Mouse (Mus musculus) R1 (cell line): ENCODE data around the gene Mpp4.

Experiments used
- DNase-seq: peaks from one replicate; pipeline ENCODE4 v3.0.0-alpha.2; 2018; ENCODE audit warnings: low read depth, low spot score

Gene Mpp4

GRCm38 (mm10) chr1:59167654-59168425, 4.7 kb upstream of the Mpp4 start:
- DNase-seq: no peak

GRCm38 (mm10) chr1:59166232-59166905, 3.2 kb upstream of the Mpp4 start:
- no peak for DNase-seq

- no peak for DNase-seq
Measured at GRCm38 (mm10) chr1:59163918-59164317, 729 bp upstream of the Mpp4 start.

DNA sequence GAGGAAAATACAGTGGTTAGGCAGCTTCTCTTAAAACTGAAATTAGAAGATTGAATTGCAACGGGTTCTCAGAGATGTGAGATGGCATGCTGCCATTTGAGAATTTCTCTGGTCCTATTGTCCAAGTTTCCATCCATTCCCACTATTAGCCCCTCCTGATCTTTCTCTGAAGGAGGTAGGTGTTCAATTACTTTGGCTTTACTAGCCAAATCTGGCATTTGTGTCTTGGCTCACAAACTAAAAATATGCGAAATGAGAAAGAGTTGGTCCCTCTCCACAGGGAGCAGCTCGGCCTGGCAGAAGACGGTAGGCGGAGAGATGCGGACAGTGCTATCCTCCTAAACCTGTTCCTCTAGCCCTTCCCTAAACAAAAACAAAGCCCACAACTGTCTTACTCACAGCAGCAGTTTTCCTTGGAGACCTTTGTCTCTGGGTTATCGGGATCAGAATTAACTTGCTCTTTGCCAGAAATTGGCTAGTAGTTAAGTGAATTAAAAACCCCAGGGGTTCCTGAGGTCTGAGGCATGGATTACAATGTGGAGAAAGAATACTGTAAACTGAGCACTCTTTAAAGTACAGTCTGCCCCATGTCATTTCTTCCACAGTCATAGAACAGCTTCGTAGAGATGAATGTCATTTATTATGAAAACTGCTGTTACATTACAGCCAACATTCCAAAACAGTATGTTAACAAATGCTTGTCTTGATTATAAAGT, 722 bp downstream of the Mpp4 start:
- peak; percentile 46 for DNase-seq

DNA sequence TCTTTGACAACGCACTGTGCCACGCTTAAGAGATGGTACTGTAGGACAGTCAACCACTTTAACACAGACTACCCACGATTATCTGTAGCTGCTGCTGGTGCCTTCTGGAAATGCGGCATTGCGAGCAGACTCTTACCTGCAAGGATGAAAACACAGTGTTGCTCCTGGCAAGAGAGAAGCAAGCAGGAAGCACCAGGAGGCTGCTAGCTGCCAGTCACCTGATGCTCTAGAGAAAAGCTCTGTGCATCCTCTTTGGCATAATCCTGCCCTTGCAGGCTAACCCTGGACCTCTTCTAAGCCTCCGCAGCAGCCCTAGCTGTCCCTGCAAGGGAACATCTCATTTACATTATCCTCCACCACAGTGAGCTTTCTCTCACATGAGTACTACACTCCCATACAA, 1.8 kb downstream of the Mpp4 start:
- no peak for DNase-seq

- DNase-seq: no peak
Measured at GRCm38 (mm10) chr1:59160871-59161270, 2.3 kb downstream of the Mpp4 start.

- DNase-seq: no peak
Measured at GRCm38 (mm10) chr1:59159136-59159535, 4.1 kb downstream of the Mpp4 start.

DNA sequence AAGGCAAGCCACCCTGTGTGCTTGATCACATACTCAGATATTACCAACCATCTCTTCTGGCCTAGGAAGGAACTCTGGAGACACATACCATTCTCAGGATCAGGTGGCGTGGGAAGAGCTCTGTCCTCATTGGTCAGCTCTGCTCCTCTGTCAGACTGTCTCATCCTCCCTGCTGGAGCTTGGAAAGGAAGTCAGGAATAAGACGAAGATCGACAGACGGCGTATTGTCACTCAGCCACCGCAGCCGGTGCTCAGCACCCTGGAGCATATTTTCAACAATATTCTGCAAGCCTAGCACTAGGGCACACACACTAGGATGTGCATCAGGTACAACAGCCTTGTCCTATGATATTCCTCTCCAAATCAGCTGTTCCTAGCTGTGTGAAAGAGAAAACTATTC, 4.7 kb downstream of the Mpp4 start:
- DNase-seq: no peak

GRCm38 (mm10) chr1:59157846-59158245, 5.3 kb downstream of the Mpp4 start:
- DNase-seq: no peak

DNA sequence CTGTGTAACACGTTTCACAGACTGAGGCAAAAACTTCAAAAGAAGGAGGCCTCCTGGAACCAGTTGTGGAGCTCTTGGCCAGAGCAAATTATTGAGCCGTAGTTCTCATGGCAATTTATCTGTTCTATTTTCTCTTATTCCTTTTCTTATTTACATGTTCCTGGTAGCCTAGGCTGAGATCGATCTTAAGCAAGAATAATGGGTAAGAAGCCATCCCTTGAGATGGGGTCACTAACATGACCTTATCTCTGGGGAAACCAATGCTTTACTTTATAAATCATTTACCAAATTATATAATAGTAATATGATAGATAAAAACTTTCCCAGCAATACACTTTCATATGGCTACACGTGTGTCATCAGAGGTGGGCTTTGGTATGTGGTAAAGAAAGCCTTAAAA, 10.8 kb downstream of the Mpp4 start:
- no peak for DNase-seq

- no peak for DNase-seq
Measured at GRCm38 (mm10) chr1:59150542-59150941, 12.6 kb downstream of the Mpp4 start.

GRCm38 (mm10) chr1:59144543-59144942, 18.6 kb downstream of the Mpp4 start:
- DNase-seq: peak; percentile 68

DNA sequence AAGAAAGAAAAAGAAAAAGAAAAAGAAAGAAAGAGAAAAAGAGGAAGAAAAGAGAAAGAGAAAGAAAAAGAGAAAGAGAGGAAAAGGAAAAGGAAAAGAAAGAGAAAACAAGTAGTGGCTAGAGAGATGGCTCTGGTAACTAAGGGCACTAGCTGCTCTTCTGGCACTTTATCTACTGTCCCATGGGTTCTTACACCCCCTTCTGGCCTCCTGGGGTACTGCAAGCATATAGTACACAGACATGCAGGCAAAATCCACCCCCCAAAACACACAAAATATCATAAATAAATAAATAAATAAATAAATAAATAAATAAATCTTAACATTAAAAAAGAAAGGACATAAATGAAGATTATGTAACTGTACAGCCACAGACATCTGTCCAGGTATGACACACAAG, 20.4 kb downstream of the Mpp4 start:
- DNase-seq: peak; percentile 73

DNA sequence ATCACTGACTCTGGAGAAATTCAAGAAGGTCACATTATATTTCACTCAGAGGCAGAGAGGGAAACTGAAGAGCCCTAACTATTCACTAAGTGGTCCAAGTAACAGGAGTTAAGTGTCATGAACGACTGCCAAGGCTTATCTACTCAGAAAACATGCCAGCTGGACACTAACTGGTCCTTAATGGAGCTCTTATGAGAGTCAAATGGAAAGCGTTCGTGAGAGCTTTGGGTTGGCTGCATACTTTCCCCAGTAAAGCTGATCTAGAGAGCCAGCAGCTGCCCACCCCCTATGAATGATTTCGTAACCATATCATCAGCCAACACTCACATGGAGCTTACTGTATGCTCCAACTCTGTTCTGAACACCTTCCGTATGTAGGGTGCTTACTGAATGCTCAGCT, 28.8 kb downstream of the Mpp4 start:
- DNase-seq: no peak

DNA sequence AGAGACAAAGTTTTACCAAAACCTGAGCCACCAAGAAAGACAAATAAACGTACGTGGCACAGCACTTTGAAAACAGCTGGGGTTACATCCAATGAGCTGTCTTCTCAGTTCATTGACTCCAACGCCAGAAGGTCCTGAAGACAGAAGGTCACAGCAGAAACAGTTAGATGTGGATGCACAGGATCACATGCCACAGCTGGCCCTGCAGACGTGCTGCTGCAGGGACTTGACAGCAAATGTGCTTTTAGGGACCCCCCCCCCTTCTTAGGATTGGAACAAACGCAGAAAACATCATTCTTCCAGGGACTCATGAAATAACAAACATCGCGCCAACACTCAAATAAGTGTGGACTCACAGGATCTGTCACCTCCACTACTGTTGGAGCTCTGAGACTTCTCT, 34.3 kb downstream of the Mpp4 start:
- DNase-seq: no peak

- no peak for DNase-seq
Measured at GRCm38 (mm10) chr1:59125558-59125957, 37.6 kb downstream of the Mpp4 start.

GRCm38 (mm10) chr1:59119720-59120457, 43.3 kb downstream of the Mpp4 start, which contains the start of gene Tmem237:
Tmem237 (minus strand) TSS chr1:59120408.
- peak; percentile 91 for DNase-seq

GRCm38 (mm10) chr1:59110524-59110923, 52.7 kb downstream of the Mpp4 start:
- DNase-seq: no peak

DNA sequence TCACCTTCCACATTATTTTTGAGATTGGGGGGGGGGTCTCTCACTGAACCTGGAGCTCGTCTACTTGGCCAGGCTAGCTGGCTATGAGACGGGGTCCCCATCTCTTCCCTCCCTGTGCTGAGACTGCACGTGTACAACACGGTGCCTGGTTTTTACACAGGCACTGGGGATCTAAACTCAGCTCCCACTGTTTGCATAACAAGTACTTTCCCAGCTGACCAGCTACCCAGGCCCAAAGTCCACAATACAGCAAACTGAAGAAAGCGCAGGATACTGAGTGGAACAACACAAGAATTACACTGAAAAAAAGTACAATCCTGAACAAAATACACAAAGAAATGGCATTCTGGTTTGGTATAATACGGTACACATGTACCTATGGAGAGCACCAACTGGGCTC, 61.1 kb downstream of the Mpp4 start:
- DNase-seq: no peak

- no peak for DNase-seq
Measured at GRCm38 (mm10) chr1:59101020-59101419, 62.2 kb downstream of the Mpp4 start.

DNA sequence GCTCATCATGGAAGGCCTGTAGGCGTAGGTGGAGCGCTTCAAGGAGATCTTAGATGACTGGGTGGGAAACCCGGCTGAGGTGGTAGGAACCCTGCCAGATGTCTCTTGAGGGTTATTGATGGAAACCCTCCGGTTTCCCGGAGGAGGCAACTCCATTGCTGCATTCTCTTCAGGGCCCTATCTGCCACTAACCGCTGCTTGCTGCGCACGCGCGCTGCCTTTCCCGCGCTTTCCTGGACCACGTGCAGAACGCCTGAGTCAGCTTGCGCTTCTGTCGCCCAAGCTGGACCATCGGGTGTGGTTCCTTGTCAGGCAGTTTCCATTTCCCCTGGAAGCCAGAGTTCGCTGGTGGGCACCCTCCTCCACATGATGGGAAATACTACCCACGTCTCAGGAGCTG, 68.5 kb downstream of the Mpp4 start, which contains the start of gene C2cd6:
C2cd6 (minus strand) TSS at position 196 of the 400 bp plus-strand sequence.
- peak; percentile 38 for DNase-seq
